Mouse (Mus musculus) megakaryocyte, embryonic 14.5 days (primary cell): Measurements from ENCODE around the gene Zbtb34. TPM values are rescaled to one million over a fixed set of nuclear protein-coding genes. Genes with fewer than 3 reads are reported as not detected.

Experiments used
- H3K27me3 ChIP-seq: replicated peaks from 2 replicates; pipeline ENCODE3; 2012; ENCODE audit warnings: inconsistent platforms
- H3K36me3 ChIP-seq: replicated peaks from 2 replicates; pipeline ENCODE3; 2012; ENCODE audit warnings: low read length, inconsistent platforms, mixed read lengths
- H3K4me1 ChIP-seq: 2 replicates; pipeline ENCODE4 v1.6.1; 2012; ENCODE audit warnings: inconsistent platforms
- H3K4me3 ChIP-seq: replicated peaks from 2 replicates; pipeline ENCODE3; 2012; ENCODE audit warnings: moderate library complexity, mild to moderate bottlenecking, inconsistent platforms
- H3K9me3 ChIP-seq: 2 replicates; pipeline ENCODE4 v1.6.1; 2012; ENCODE audit warnings: inconsistent platforms
- FLI1 ChIP-seq: IDR thresholded peaks from 2 replicates; pipeline ENCODE4 v1.6.1; 2012; ENCODE audit warnings: low read length, inconsistent platforms, mixed read lengths
- GATA1 ChIP-seq: IDR thresholded peaks from 3 replicates; pipeline ENCODE4 v1.6.1; 2012; ENCODE audit warnings: mixed read lengths, low read length, inconsistent platforms, borderline replicate concordance
- polyA plus RNA-seq: library from polyadenylated mRNA; stranded (reverse); fragments of >175 nt; gene quantifications from 2 replicates; pipeline ENCODE4 v1.2.3, GENCODE M21; 2012; ENCODE audit warnings: low replicate concordance; ENCODE audit not compliant: insufficient read depth

Zbtb34 gene
- polyA plus RNA-seq, 1 experiment: 1.6 TPM

DNA sequence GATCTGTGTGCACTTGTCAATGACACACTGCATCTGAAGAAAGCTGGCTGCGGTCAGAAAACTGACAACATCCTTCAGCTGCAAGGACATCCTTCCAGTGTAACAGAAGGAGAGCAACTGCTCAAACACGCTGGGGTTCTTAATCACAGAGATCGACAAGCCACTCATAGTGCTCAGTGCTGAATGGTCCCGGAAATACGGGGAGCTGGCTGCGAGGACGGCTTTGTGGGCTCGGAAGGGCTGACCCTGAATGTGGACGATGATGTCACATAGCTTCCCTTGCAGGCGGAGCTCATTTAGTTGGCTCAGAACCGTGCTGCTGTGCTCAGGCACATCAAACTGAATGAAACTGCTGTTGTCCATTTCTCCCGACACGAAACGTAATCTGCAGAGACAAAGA is 19.0 kb downstream of the Zbtb34 start:
- peaks cover 84% of the 10 kb centered on the region for H3K36me3 ChIP-seq
- H3K9me3 ChIP-seq: no peaks in the 10 kb centered on the region
- H3K27me3 ChIP-seq: no peaks in the 10 kb centered on the region
- H3K4me3 ChIP-seq: no peak overlapping the region
- H3K4me1 ChIP-seq: peaks cover 26% of the 10 kb centered on the region
- TF ChIP-seq GATA1: no peak
- no peak for TF ChIP-seq FLI1

DNA sequence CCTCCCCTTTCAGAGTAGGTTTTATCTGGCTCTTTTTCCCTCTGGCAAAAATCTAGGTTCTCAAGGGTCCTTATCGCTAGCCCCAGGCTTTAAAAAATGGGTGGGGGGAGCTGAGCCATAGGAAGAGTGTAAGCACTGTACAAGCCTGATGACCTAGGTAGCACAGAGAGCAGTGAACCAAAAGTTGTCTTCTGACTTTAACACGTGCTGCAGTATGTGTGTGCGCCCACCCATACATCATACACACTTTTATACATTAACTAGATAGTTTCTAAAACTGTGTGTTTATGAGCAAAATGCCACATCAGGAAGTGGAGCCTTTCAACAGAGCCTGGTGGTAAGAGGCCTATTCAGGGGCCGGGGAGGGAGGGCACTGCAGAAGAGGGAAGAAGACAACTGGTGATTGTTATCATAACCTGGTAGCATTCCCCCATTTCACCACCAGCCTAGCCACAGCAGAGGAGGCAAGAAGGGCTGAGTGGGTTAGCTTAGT is 27.6 kb downstream of the Zbtb34 start:
- peaks cover 61% of the 10 kb centered on the region for H3K4me1 ChIP-seq
- H3K9me3 ChIP-seq: no peaks in the 10 kb centered on the region
- peak overlapping the region; percentile 64 for H3K4me3 ChIP-seq
- H3K36me3 ChIP-seq: peaks cover 39% of the 10 kb centered on the region
- no peaks in the 10 kb centered on the region for H3K27me3 ChIP-seq
- no peak for TF ChIP-seq GATA1
- TF ChIP-seq FLI1: no peak

DNA sequence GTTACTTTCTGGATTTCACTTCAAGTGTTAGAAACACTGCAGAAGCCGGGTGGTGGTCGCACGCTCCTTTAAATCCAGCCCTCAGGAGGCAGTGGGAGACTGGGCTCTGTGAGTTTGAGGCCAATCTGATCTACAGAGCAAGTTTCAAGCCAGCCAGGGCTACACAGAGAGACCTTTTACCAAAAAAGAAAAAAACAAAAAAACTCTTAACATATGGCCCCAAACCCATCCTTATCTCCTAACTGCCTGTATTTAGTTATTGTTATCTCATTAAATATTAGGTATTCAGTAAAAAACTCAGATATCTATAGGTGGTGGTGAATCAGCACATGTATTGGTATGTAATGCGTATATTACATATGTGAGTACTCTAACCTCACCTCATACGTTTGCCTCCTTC is 28.5 kb downstream of the Zbtb34 start:
- H3K9me3 ChIP-seq: no peaks in the 10 kb centered on the region
- TF ChIP-seq GATA1 (no peak), FLI1 (no peak)
- no peaks in the 10 kb centered on the region for H3K27me3 ChIP-seq
- peaks cover 56% of the 10 kb centered on the region for H3K4me1 ChIP-seq
- no peak overlapping the region for H3K4me3 ChIP-seq
- peaks cover 30% of the 10 kb centered on the region for H3K36me3 ChIP-seq

DNA sequence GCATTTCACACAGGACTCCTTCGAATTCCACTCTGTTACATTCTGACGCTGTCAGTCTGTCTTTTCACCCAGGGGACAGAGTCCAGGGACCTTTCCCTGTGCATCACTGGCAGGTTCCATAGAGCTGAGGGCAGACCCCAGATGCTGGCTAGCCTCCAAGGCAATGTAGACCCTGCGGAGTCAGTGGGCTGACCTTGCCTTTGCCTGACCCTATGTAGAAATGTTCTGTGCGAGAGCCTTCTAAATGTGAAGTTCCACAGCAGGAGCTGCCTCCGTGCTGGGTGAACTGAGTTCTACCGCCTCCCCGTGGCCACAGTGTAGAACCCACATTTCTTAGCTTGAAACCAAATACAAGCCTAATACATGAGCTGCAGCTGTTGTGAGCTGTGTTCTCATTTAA is 28.9 kb downstream of the Zbtb34 start:
- Histone ChIP-seq H3K4me3 (no peak overlapping the region), H3K4me1 (peaks cover 54% of the 10 kb centered on the region), H3K9me3 (no peaks in the 10 kb centered on the region)

DNA sequence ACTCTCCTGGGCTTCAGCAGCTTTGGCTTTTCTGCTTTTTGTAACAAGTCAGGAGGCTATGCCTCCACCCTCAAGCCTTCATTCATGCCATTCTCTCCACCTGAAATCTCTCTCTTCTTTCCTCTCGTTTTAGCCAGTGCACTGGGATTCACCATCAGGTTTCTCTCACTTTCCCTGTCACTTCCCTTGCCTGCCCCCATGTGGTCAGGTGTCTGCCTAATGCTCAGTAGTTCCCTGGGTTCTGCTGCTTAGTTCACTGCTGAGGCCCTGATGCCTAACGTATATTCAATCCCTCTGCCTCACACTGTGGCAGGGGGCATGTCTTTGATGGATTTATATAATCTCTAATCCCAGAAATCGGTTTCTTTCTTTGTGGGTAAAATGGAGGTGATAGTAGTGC is 29.9 kb downstream of the Zbtb34 start:
- no peaks in the 10 kb centered on the region for H3K27me3 ChIP-seq
- H3K36me3 ChIP-seq: peaks cover 18% of the 10 kb centered on the region
- H3K4me1 ChIP-seq: peaks cover 49% of the 10 kb centered on the region
- TF ChIP-seq GATA1 (no peak), FLI1 (no peak)
- no peaks in the 10 kb centered on the region for H3K9me3 ChIP-seq
- H3K4me3 ChIP-seq: no peak overlapping the region

More for the DNA sequence above, 28.9 kb downstream of the Zbtb34 start:
- Histone ChIP-seq H3K27me3 (no peaks in the 10 kb centered on the region), H3K36me3 (peaks cover 27% of the 10 kb centered on the region)
- TF ChIP-seq GATA1: no peak
- no peak for TF ChIP-seq FLI1

DNA sequence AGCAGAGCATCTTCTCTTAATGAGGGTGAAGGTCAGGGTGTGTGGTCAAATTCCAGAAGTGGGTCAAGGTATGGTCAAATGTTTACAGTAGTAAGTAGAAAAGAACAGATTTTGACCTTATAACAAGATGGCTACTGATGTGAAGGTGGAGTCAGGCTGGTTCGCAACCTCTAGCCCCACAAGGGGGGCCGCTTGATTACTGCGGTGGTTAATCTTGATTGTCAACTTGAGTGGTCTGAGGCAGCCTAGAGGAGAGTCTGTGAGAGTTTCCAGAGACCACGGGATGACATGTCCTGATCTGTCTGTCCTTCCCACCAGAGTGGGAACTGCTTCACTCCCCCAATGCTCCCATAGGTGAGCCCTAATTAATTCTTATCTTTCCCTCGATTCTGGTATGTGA is 30.6 kb downstream of the Zbtb34 start:
- Histone ChIP-seq H3K36me3 (peaks cover 12% of the 10 kb centered on the region), H3K4me1 (peaks cover 43% of the 10 kb centered on the region), H3K9me3 (no peaks in the 10 kb centered on the region), H3K27me3 (no peaks in the 10 kb centered on the region), H3K4me3 (no peak overlapping the region)
- TF ChIP-seq GATA1 (no peak), FLI1 (no peak)

DNA sequence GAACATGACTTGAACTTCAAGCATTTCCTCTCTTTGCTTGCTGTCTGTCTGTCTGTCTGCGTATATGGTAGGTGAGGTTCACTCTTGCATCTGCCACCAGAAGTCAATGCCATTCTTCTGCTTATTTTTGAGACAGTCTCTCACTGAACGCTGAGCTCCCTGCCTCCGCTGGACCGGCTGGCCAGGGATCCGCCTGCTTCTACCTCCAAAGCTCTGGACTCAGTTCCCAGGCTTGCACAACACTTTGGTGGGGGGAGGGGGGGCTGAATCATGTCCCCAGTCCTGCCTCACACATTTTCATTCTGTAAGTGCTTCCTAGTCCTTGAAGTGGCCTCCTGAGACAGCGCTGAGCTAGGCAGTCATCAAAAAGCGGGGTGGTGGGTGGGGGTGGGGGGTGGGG is 32.0 kb downstream of the Zbtb34 start:
- H3K9me3 ChIP-seq: peaks cover 6% of the 10 kb centered on the region
- H3K27me3 ChIP-seq: peaks cover 5% of the 10 kb centered on the region
- H3K4me1 ChIP-seq: peaks cover 36% of the 10 kb centered on the region
- TF ChIP-seq FLI1 (no peak), GATA1 (no peak)
- H3K36me3 ChIP-seq: no peaks in the 10 kb centered on the region
- H3K4me3 ChIP-seq: no peak overlapping the region

DNA sequence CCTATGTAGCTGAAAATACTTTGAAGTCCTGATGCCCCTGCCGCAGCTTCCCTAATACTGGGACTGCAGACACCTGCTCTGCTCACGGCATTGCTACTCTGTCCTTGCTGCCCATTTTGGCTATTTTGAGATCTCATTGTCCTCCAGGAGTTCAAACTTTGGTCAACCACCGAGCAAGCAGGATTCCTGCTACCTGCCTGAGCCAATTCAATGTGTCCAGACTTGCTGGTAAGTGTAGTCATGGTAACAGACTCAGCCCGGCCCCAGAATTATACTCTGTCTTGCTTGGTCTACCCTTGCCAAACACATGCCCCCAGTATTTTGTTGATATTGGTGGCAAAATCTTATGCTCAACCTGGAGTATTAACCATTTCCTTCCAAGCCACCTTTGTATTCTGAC is 34.1 kb downstream of the Zbtb34 start:
- Histone ChIP-seq H3K4me1 (peaks cover 23% of the 10 kb centered on the region), H3K27me3 (peaks cover 10% of the 10 kb centered on the region), H3K9me3 (peaks cover 8% of the 10 kb centered on the region), H3K36me3 (no peaks in the 10 kb centered on the region), H3K4me3 (no peak overlapping the region)
- TF ChIP-seq FLI1: no peak
- no peak for TF ChIP-seq GATA1

DNA sequence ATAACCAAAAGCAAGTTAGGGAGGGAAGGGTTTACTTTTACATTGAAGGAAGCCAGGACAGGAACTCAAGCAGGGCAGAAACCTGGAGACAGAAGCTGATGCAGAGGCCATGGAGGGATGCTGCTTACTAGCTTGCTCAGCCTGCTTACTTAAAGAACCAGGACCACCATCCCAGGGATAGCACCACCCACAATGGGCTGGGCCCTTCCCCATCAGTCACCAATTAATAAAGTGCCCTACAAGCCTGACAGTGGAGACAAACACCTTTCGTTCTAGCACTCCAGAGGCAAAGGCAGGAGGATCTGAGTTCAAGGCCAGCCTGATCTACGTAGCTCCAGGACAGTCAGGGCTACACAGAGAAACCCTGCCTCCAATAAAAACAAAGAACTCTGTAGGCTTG is 36.1 kb downstream of the Zbtb34 start:
- no peak overlapping the region for H3K4me3 ChIP-seq
- H3K36me3 ChIP-seq: no peaks in the 10 kb centered on the region
- peaks cover 16% of the 10 kb centered on the region for H3K4me1 ChIP-seq
- TF ChIP-seq GATA1: no peak
- TF ChIP-seq FLI1: no peak
- peaks cover 10% of the 10 kb centered on the region for H3K27me3 ChIP-seq
- peaks cover 18% of the 10 kb centered on the region for H3K9me3 ChIP-seq

DNA sequence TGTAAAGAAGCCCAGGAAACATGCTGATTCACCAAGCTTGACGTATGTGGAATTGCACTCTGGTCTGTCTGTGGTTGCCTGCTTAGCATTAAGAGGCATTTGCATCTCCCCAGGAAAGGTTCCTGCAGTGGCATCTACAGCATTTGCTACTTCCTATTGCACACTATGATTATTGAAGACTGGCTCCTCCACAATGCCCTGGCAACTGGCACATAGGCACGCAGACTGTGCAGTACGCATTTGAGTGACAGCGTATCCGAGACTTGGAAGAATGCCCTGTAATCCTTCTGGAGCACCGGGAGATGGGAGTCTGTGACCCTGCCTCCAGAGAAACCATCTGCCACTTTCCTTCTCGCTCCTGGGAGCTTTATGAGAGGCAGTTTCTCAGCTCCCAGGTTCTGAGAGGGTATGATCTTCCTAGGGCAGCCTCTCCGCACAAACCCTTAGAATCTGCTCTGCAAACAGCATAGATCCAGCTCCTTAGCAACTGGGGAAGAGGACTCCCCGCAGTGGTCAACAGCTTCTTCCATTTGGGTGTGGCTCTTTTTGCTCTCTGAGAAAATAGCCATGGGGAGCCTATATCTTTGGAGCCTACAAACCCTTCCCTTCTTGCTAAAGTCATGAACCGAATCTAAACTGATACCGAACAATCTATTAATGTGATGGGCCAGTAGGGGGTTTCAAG is 37.0 kb downstream of the Zbtb34 start:
- Histone ChIP-seq H3K4me1 (peaks cover 15% of the 10 kb centered on the region), H3K27me3 (peaks cover 10% of the 10 kb centered on the region), H3K36me3 (no peaks in the 10 kb centered on the region), H3K4me3 (no peak overlapping the region), H3K9me3 (peaks cover 25% of the 10 kb centered on the region)
- TF ChIP-seq FLI1 (no peak), GATA1 (no peak)

DNA sequence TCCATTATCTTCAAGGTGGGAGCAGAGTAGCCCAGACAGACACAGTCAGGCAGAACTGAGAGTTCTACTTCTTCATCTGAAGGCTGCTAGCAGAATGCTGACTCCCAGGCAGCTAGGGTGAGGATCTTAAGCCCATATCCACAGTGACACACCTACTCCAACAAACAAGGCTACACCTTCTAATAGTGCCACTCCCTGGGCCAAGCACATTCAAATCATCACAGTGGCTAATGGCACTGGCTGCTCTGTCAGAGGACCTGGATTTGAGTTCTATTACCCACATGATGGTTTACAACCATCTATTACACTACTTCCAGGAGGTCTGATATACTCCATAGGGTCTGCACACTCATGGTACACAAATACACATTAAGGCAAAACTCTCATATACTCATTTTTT is 38.1 kb downstream of the Zbtb34 start:
- no peak for TF ChIP-seq GATA1
- TF ChIP-seq FLI1: no peak
- no peak overlapping the region for H3K4me3 ChIP-seq
- no peaks in the 10 kb centered on the region for H3K36me3 ChIP-seq
- H3K4me1 ChIP-seq: peaks cover 13% of the 10 kb centered on the region
- peaks cover 10% of the 10 kb centered on the region for H3K27me3 ChIP-seq
- H3K9me3 ChIP-seq: peaks cover 28% of the 10 kb centered on the region
